Mouse (Mus musculus): ENCODE measurements around the gene Srsf6.

Srsf6 gene

GRCm38 (mm10) chr2:162984381-162984780, 53.1 kb downstream of the Srsf6 start:
- DNase-seq (ENCODE audit: low spot score in 2 of 2): no peak

GRCm38 (mm10) chr2:162985923-162986322, 54.6 kb downstream of the Srsf6 start:
- peak in 1 of 2 experiments; percentile 64 for DNase-seq (ENCODE audit: low spot score in 2 of 2)

All from urinary bladder, postnatal 36 days (tissue).